Mouse (Mus musculus) splenic B cell, adult 2 months (primary cell): ENCODE measurements around the gene Dlgap4.

Experiments used
- DNase-seq: peaks from one replicate; pipeline ENCODE4 v3.0.0-alpha.2; 2011; ENCODE audit warnings: low read depth, low spot score
- H3K27me3 ChIP-seq: 2 replicates; pipeline ENCODE4 v1.6.1; 2012; ENCODE audit warnings: mild to moderate bottlenecking, low read length, moderate library complexity, mixed read lengths; ENCODE audit not compliant: control insufficient read depth, poor library complexity, insufficient read depth, severe bottlenecking
- H3K36me3 ChIP-seq: 2 replicates; pipeline ENCODE4 v1.6.1; 2012; ENCODE audit warnings: mild to moderate bottlenecking, low read length, moderate library complexity, mixed read lengths; ENCODE audit not compliant: control insufficient read depth, poor library complexity, insufficient read depth, severe bottlenecking

Dlgap4 gene

GRCm38 (mm10) chr2:156613541-156614257 lies at the start of gene Dlgap4:
TSS of gene Dlgap4 (plus strand) at chr2:156613705.
- H3K36me3 ChIP-seq, result no peaks in the 10 kb centered on the region
- H3K27me3 ChIP-seq, result no peaks in the 10 kb centered on the region; the same call in 1 of the 2 replicates
- no peak for DNase-seq

GRCm38 (mm10) chr2:156566512-156566911 lies 47.0 kb upstream of the Dlgap4 start:
- Histone ChIP-seq H3K27me3 (no peaks in the 10 kb centered on the region), H3K36me3 (peaks cover 5% of the 10 kb centered on the region)
- no peak for DNase-seq

GRCm38 (mm10) chr2:156568647-156569046 lies 44.9 kb upstream of the Dlgap4 start:
- peaks cover 2% of the 10 kb centered on the region; the same call in 1 of the 2 replicates for H3K36me3 ChIP-seq
- DNase-seq, result no peak
- H3K27me3 ChIP-seq, result no peaks in the 10 kb centered on the region

GRCm38 (mm10) chr2:156569261-156569660 lies 44.2 kb upstream of the Dlgap4 start:
- Histone ChIP-seq H3K27me3 (no peaks in the 10 kb centered on the region), H3K36me3 (peaks cover 2% of the 10 kb centered on the region; the same call in 1 of the 2 replicates)
- DNase-seq, result no peak

- H3K36me3 ChIP-seq, result peaks cover 2% of the 10 kb centered on the region; the same call in 1 of the 2 replicates
- H3K27me3 ChIP-seq, result no peaks in the 10 kb centered on the region
- DNase-seq, result no peak
Observed at GRCm38 (mm10) chr2:156571521-156571920, 42.0 kb upstream of the Dlgap4 start.

- no peak for DNase-seq
- H3K36me3 ChIP-seq, result no peaks in the 10 kb centered on the region
- H3K27me3 ChIP-seq, result no peaks in the 10 kb centered on the region
Observed at GRCm38 (mm10) chr2:156576850-156577587, 36.5 kb upstream of the Dlgap4 start.

GRCm38 (mm10) chr2:156580507-156580906 lies 33.0 kb upstream of the Dlgap4 start:
- no peaks in the 10 kb centered on the region for H3K27me3 ChIP-seq
- no peaks in the 10 kb centered on the region for H3K36me3 ChIP-seq
- DNase-seq, result no peak

- DNase-seq, result no peak
- no peaks in the 10 kb centered on the region for H3K36me3 ChIP-seq
- H3K27me3 ChIP-seq, result no peaks in the 10 kb centered on the region
Observed at GRCm38 (mm10) chr2:156581244-156581643, 32.3 kb upstream of the Dlgap4 start.

- DNase-seq, result no peak
- H3K27me3 ChIP-seq, result no peaks in the 10 kb centered on the region
- no peaks in the 10 kb centered on the region for H3K36me3 ChIP-seq
Observed at GRCm38 (mm10) chr2:156582887-156583286, 30.6 kb upstream of the Dlgap4 start.

GRCm38 (mm10) chr2:156584154-156584796 lies 29.2 kb upstream of the Dlgap4 start:
- DNase-seq, result peak; percentile 25
- Histone ChIP-seq H3K27me3 (no peaks in the 10 kb centered on the region), H3K36me3 (no peaks in the 10 kb centered on the region)

GRCm38 (mm10) chr2:156584797-156585471 lies 28.6 kb upstream of the Dlgap4 start:
- H3K27me3 ChIP-seq, result no peaks in the 10 kb centered on the region
- no peaks in the 10 kb centered on the region for H3K36me3 ChIP-seq
- no peak for DNase-seq

GRCm38 (mm10) chr2:156589481-156589880 lies 24.0 kb upstream of the Dlgap4 start:
- H3K27me3 ChIP-seq, result no peaks in the 10 kb centered on the region
- no peaks in the 10 kb centered on the region for H3K36me3 ChIP-seq
- no peak for DNase-seq

GRCm38 (mm10) chr2:156594987-156595490 lies 18.5 kb upstream of the Dlgap4 start:
- H3K27me3 ChIP-seq, result no peaks in the 10 kb centered on the region
- no peak for DNase-seq

GRCm38 (mm10) chr2:156602581-156602980 lies 10.9 kb upstream of the Dlgap4 start:
- H3K27me3 ChIP-seq, result no peaks in the 10 kb centered on the region; the same call in 1 of the 2 replicates
- DNase-seq, result no peak

More at GRCm38 (mm10) chr2:156594987-156595490, 18.5 kb upstream of the Dlgap4 start:
- no peaks in the 10 kb centered on the region for H3K36me3 ChIP-seq

More at GRCm38 (mm10) chr2:156602581-156602980, 10.9 kb upstream of the Dlgap4 start:
- no peaks in the 10 kb centered on the region for H3K36me3 ChIP-seq
